Mouse (Mus musculus) CH12.LX (cell line): ENCODE results near the gene Dhx37. TPM values are rescaled to one million over a fixed set of nuclear protein-coding genes. Genes with fewer than 3 reads are reported as not detected.

Experiments used
- DNase-seq: peaks from one replicate; pipeline ENCODE4 v3.0.0-alpha.2; 2013; ENCODE audit errors: extremely low read depth
- H3K27ac ChIP-seq: 2 replicates; pipeline ENCODE4 v1.5.1; 2012; ENCODE audit warnings: low read depth, mild to moderate bottlenecking, control low read depth, moderate library complexity; ENCODE audit not compliant: insufficient read depth
- H3K27me3 ChIP-seq: replicated peaks from 2 replicates; pipeline ENCODE3; 2012; ENCODE audit warnings: inconsistent platforms
- H3K36me3 ChIP-seq, 2 experiments: replicated peaks in 1 of 2; 2 replicates each; pipeline versions ENCODE3 to v1.6.1; 2012; ENCODE audit warnings: inconsistent platforms in 1 of 2, low read length in 1 of 2, mild to moderate bottlenecking in 1 of 2, mixed read lengths in 1 of 2, moderate library complexity in 1 of 2; ENCODE audit not compliant: control insufficient read depth in 1 of 2, insufficient read depth in 1 of 2
- H3K4me1 ChIP-seq, 2 experiments: 2 replicates each; pipeline ENCODE4 v1.6.1; 2012; ENCODE audit warnings: inconsistent platforms in 1 of 2, moderate library complexity in 1 of 2; ENCODE audit not compliant: insufficient read depth in 2 of 2, control insufficient read depth in 1 of 2
- H3K4me2 ChIP-seq: 2 replicates; pipeline ENCODE4 v1.6.1; 2012; ENCODE audit warnings: low read depth, mild to moderate bottlenecking, control low read depth; ENCODE audit not compliant: poor library complexity, insufficient read depth, severe bottlenecking
- H3K4me3 ChIP-seq, 3 experiments: fragments of 150-350 bp in 1 of 3; sonication (generic) in 1 of 3; replicated peaks in 1 of 3; 2 replicates each; pipeline versions ENCODE3 to v1.5.1; 2011 to 2012; ENCODE audit warnings: low read depth in 2 of 3, low read length in 2 of 3, mild to moderate bottlenecking in 2 of 3, moderate library complexity in 2 of 3, control low read depth in 1 of 3, improper control_type of control experiment in 1 of 3, inconsistent platforms in 1 of 3, mixed read lengths in 1 of 3; ENCODE audit not compliant: poor library complexity in 1 of 3
- H3K79me2 ChIP-seq: replicated peaks from 2 replicates; pipeline ENCODE4 v1.6.1; 2012; ENCODE audit warnings: mild to moderate bottlenecking, moderate library complexity; ENCODE audit not compliant: control insufficient read depth, poor library complexity, insufficient read depth, severe bottlenecking; ENCODE audit errors: extremely low read depth
- H3K9ac ChIP-seq: 2 replicates; pipeline ENCODE4 v1.6.1; 2012; ENCODE audit warnings: low read depth, mild to moderate bottlenecking, control low read depth, moderate library complexity; ENCODE audit not compliant: insufficient read depth
- H3K9me3 ChIP-seq: replicated peaks from 2 replicates; pipeline ENCODE3; 2012; ENCODE audit warnings: low read length, inconsistent platforms, mixed read lengths
- CHD1 ChIP-seq: IDR thresholded peaks from 2 replicates; pipeline ENCODE4 v1.6.1; 2012; ENCODE audit warnings: low read depth, low read length, improper control_type of control experiment, inconsistent platforms
- CTCF ChIP-seq, 2 experiments: IDR thresholded peaks in 1 of 2; conservative IDR thresholded peaks in 1 of 2; 2 replicates each; pipeline ENCODE4 v1.5.1; 2011 to 2012; ENCODE audit warnings: low read depth in 2 of 2, low read length in 2 of 2, improper control_type of control experiment in 1 of 2, inconsistent platforms in 1 of 2, mild to moderate bottlenecking in 1 of 2, moderate library complexity in 1 of 2
- ELF1 ChIP-seq: IDR thresholded peaks from 2 replicates; pipeline ENCODE4 v1.6.1; 2014; ENCODE audit warnings: low read depth, mild to moderate bottlenecking, inconsistent platforms, low read length, improper control_type of control experiment
- GABPA ChIP-seq: IDR thresholded peaks from 2 replicates; pipeline ENCODE4 v1.6.1; 2012; ENCODE audit warnings: low read depth, low read length, improper control_type of control experiment, inconsistent platforms; ENCODE audit not compliant: insufficient replicate concordance
- HCFC1 ChIP-seq: IDR thresholded peaks from 2 replicates; pipeline ENCODE4 v1.6.1; 2012; ENCODE audit warnings: low read depth, mild to moderate bottlenecking, inconsistent platforms, low read length, improper control_type of control experiment
- IRF4 ChIP-seq: IDR thresholded peaks from 2 replicates; pipeline ENCODE4 v1.6.1; 2014; ENCODE audit warnings: low read depth, mild to moderate bottlenecking, inconsistent platforms, low read length, improper control_type of control experiment
- JUND ChIP-seq: conservative IDR thresholded peaks from 2 replicates; pipeline ENCODE4 v1.6.1; 2011; ENCODE audit warnings: low read depth, low read length, improper control_type of control experiment
- MAFK ChIP-seq: IDR thresholded peaks from 2 replicates; pipeline ENCODE4 v1.6.1; 2011; ENCODE audit warnings: low read length, improper control_type of control experiment; ENCODE audit not compliant: insufficient replicate concordance
- MAX ChIP-seq: IDR thresholded peaks from 2 replicates; pipeline ENCODE4 v1.6.1; 2011; ENCODE audit warnings: low read length, improper control_type of control experiment
- MEF2A ChIP-seq: IDR thresholded peaks from 2 replicates; pipeline ENCODE4 v1.6.1; 2014; ENCODE audit warnings: low read depth, mild to moderate bottlenecking, inconsistent platforms, low read length, improper control_type of control experiment, borderline replicate concordance
- MYC ChIP-seq: IDR thresholded peaks from 2 replicates; pipeline ENCODE4 v1.6.1; 2011; ENCODE audit warnings: low read depth, mild to moderate bottlenecking, improper control_type of control experiment, low read length
- NRF1 ChIP-seq: IDR thresholded peaks from 2 replicates; pipeline ENCODE4 v1.6.1; 2014; ENCODE audit warnings: low read depth, mild to moderate bottlenecking, inconsistent platforms, low read length, improper control_type of control experiment, moderate library complexity
- PAX5 ChIP-seq: IDR thresholded peaks from 2 replicates; pipeline ENCODE4 v1.6.1; 2012; ENCODE audit warnings: low read length, inconsistent platforms, mixed read lengths
- POLR2A ChIP-seq: IDR thresholded peaks from 2 replicates; pipeline ENCODE4 v1.6.1; 2011; ENCODE audit warnings: low read depth, mild to moderate bottlenecking, improper control_type of control experiment, low read length
- RAD21 ChIP-seq: IDR thresholded peaks from 2 replicates; pipeline ENCODE4 v1.6.1; 2011; ENCODE audit warnings: low read depth, mild to moderate bottlenecking, low read length, improper control_type of control experiment, moderate library complexity
- SIN3A ChIP-seq: IDR thresholded peaks from 2 replicates; pipeline ENCODE4 v1.6.1; 2012; ENCODE audit warnings: low read length, improper control_type of control experiment, inconsistent platforms
- SMC3 ChIP-seq: IDR thresholded peaks from 2 replicates; pipeline ENCODE4 v1.6.1; 2011; ENCODE audit warnings: low read depth, low read length, improper control_type of control experiment
- TBP ChIP-seq: conservative IDR thresholded peaks from 2 replicates; pipeline ENCODE4 v1.6.1; 2011; ENCODE audit warnings: low read depth, low read length, improper control_type of control experiment
- TCF12 ChIP-seq: IDR thresholded peaks from 2 replicates; pipeline ENCODE4 v1.6.1; 2014; ENCODE audit warnings: low read depth, mild to moderate bottlenecking, inconsistent platforms, low read length, improper control_type of control experiment
- USF1 ChIP-seq: IDR thresholded peaks from 2 replicates; pipeline ENCODE4 v1.6.1; 2014; ENCODE audit warnings: low read depth, mild to moderate bottlenecking, inconsistent platforms, low read length, improper control_type of control experiment
- ZMIZ1 ChIP-seq: IDR thresholded peaks from 2 replicates; pipeline ENCODE4 v1.6.1; 2012; ENCODE audit warnings: low read depth, mild to moderate bottlenecking, inconsistent platforms, low read length, improper control_type of control experiment
- ZNF384 ChIP-seq: IDR thresholded peaks from 2 replicates; pipeline ENCODE4 v1.6.1; 2012; ENCODE audit warnings: low read depth, low read length, improper control_type of control experiment, inconsistent platforms
- dilution Hi-C: fragments of 300-500 bp; cut with MboI; formaldehyde crosslinking; loops from 2 replicates; pipeline ENCODE4 v1.14.3; 2020; ENCODE audit warnings: low sequenced_read_pairs; ENCODE audit not compliant: extremely low pct_unique_long_range_greater_than_20kb, extremely low pct_ligation_motif_present
- in situ Hi-C: fragments of 300-500 bp; cut with MboI; formaldehyde crosslinking; loops from 3 replicates; pipeline ENCODE4 v1.14.3; 2019; ENCODE audit warnings: low sequenced_read_pairs, low pct_ligation_motif_present, low pct_unique_long_range_greater_than_20kb, mixed read lengths
- polyA plus RNA-seq: library from polyadenylated mRNA; unstranded; fragments of >175 nt; gene quantifications from 2 replicates; pipeline ENCODE4 v1.2.1, GENCODE M21; 2012; ENCODE audit warnings: low read depth; ENCODE audit not compliant: insufficient read length
- total RNA-seq, 2 experiments: library from RNA; depleted of rRNA; stranded (reverse); fragments of 300-350 nt in 1 of 2; fragments of >200 nt in 1 of 2; gene quantifications; 2 replicates each; pipeline ENCODE4 v1.2.3; 2012 to 2014

Gene Dhx37
- total and polyA plus RNA-seq, 3 experiments, result 21.0 to 36.9 (median 26.0) TPM

- dilution Hi-C loops, result no loop called here
- no peak overlapping the region for H3K4me2 ChIP-seq
These were observed 65.4 kb downstream of the Dhx37 start for GRCm38 (mm10) chr5:125368568-125368967.

GRCm38 (mm10) chr5:125368156-125368555 is 65.8 kb downstream of the Dhx37 start:
- in situ Hi-C loops, result no loop called here
- no peaks in the 10 kb centered on the region for H3K79me2 ChIP-seq
- no peaks in the 10 kb centered on the region for H3K36me3 ChIP-seq
- dilution Hi-C loops, result no loop called here
- H3K9ac ChIP-seq, result no peak overlapping the region
- H3K27me3 ChIP-seq, result no peaks in the 10 kb centered on the region
- TF ChIP-seq ZNF384 (peak; percentile 68; the same call in 1 of the 2 replicates), PAX5 (no peak), USF1 (peak; percentile 23; the same call in 1 of the 2 replicates)
- TF ChIP-seq, all 38 proteins: peak for 2
- H3K4me3 ChIP-seq, result no peak overlapping the region
- H3K4me1 ChIP-seq, result peaks cover 0 to 4% of the 10 kb centered on the region in 2 experiments; a peak in 1 of 4 replicates
- H3K4me2 ChIP-seq, result no peak overlapping the region
- peaks cover 13% of the 10 kb centered on the region for H3K9me3 ChIP-seq
- DNase-seq, result no peak
- H3K27ac ChIP-seq, result no peak overlapping the region

More at GRCm38 (mm10) chr5:125368568-125368967, 65.4 kb downstream of the Dhx37 start:
- TF ChIP-seq SMC3 (peak; percentile 82), JUND (no peak), MEF2A (no peak), CTCF (conservative IDR thresholded peaks at IDR 0.05 in 1 of 2, IDR thresholded peaks at IDR 0.05 in 1 of 2; ENCODE audit: low read depth in 2 of 2, low read length in 2 of 2) (peak; percentile 26 to 88; a peak in 2 of 4 replicates), RAD21 (peak; percentile 85), MYC (peak; percentile 47; the same call in 1 of the 2 replicates), ZNF384 (peak; percentile 20; the same call in 1 of the 2 replicates)
- Histone ChIP-seq H3K36me3 (no peaks in the 10 kb centered on the region), H3K9me3 (peaks cover 15% of the 10 kb centered on the region), H3K27ac (no peak overlapping the region), H3K27me3 (no peaks in the 10 kb centered on the region), H3K4me3 (no peak overlapping the region), H3K79me2 (no peaks in the 10 kb centered on the region), H3K4me1 (peaks cover 0 to 4% of the 10 kb centered on the region in 2 experiments; a peak in 1 of 4 replicates), H3K9ac (no peak overlapping the region)
- peak; percentile 86 for DNase-seq
- in situ Hi-C loops, result no loop called here

GRCm38 (mm10) chr5:125364851-125365429 is 69.0 kb downstream of the Dhx37 start:
- no peak for TF ChIP-seq MYC
- no peak for TF ChIP-seq GABPA
- TF ChIP-seq ZMIZ1, result no peak
- TF ChIP-seq TCF12, result no peak
- no peak for TF ChIP-seq HCFC1
- TF ChIP-seq JUND, result no peak
- no peak for TF ChIP-seq NRF1
- no peak for TF ChIP-seq IRF4
- TF ChIP-seq RAD21, result no peak
- TF ChIP-seq TBP, result no peak
- no peak for TF ChIP-seq MAFK
- no peak for TF ChIP-seq SIN3A
- TF ChIP-seq ELF1, result no peak
- no peak for TF ChIP-seq POLR2A
- no peak for TF ChIP-seq CHD1
- TF ChIP-seq USF1, result no peak
- no peak for TF ChIP-seq MAX
- dilution Hi-C loops, result no loop called here

More at GRCm38 (mm10) chr5:125364851-125365429, 69.0 kb downstream of the Dhx37 start:
- Histone ChIP-seq H3K4me2 (no peak overlapping the region), H3K4me1 (peaks cover 2 to 13% of the 10 kb centered on the region in 2 experiments; a peak in 2 of 4 replicates), H3K9ac (no peak overlapping the region), H3K27ac (no peak overlapping the region), H3K4me3 (no peak overlapping the region), H3K27me3 (no peaks in the 10 kb centered on the region), H3K36me3 (no peaks in the 10 kb centered on the region), H3K79me2 (no peaks in the 10 kb centered on the region), H3K9me3 (peaks cover 15% of the 10 kb centered on the region)
- no peak for DNase-seq
- in situ Hi-C loops, result no loop called here
